25 mouse cellular contexts compared by ENCODE assay signal in genomic region chr5:36258387-36259181, GRCm38 (mm10). TPM values are rescaled to one million over a fixed set of nuclear protein-coding genes. Genes with fewer than 3 reads are reported as not detected.
DNase-seq lines count a peak whose midpoint lies in the region; ATAC-seq and TF ChIP-seq lines count a peak whose summit lies in the region.
"Had no signal": no experiment of that assay in that cellular context is flagged by ENCODE, and none has a peak within 500 bp of the region (broad histone marks: within the 10 kb centered on the region; RNA-seq: fewer than 3 reads in every experiment).

No protein-coding gene starts in this region.

- H3K4me3 ChIP-seq in left cerebral cortex, adult 2 months: no peak overlapping the region
- no peak overlapping the region for H3K4me3 ChIP-seq in forebrain, embryonic 16.5 days (replicated peaks; ENCODE audit: low read length)
- H3K4me3 ChIP-seq: embryonic facial prominence, embryonic 10.5 days; erythroblast, embryonic 14.5 days; gastrocnemius, adult 2 months; heart, adult 2 months; limb, embryonic 12.5 days; midbrain, embryonic 12.5 days; neural tube, embryonic 12.5 days; stomach, embryonic 15.5 days had no signal

- peaks cover 37% of the 10 kb centered on the region for H3K4me1 ChIP-seq in forebrain, embryonic 16.5 days (replicated peaks; ENCODE audit: control insufficient read depth, insufficient read depth, low read length)

- peak overlapping the region; percentile 1; the same call in 1 of the 2 replicates for H3K4me2 ChIP-seq in forebrain, embryonic 16.5 days (ENCODE audit: low read length)
- H3K4me2 ChIP-seq: limb, embryonic 12.5 days; midbrain, embryonic 12.5 days; neural tube, embryonic 12.5 days; stomach, embryonic 15.5 days had no signal

- DNase-seq in cerebellum, postnatal 14 days: peak; percentile 65 to 78
- DNase-seq in cerebellum, adult 9-11 months: no peak
- peak; percentile 47 for DNase-seq in left cerebral cortex, postnatal 4 days
- no peak for DNase-seq in left cerebral cortex, adult 2 months (ENCODE audit: extremely low spot score in 1 of 2, low spot score in 2 of 2)
- peak; percentile 50 to 60 for DNase-seq in layer of hippocampus, postnatal 36 days
- DNase-seq in gastrocnemius, postnatal 14 days: no peak
- no peak for DNase-seq in frontal cortex, postnatal 14 days (ENCODE audit: low spot score in 2 of 2)
- DNase-seq: adrenal gland, postnatal 25 days; gastrocnemius, adult 2 months; heart, adult 2 months; kidney, adult 9 months; spleen, adult 18-20 months; thymus, postnatal 25 days had no signal

- no peaks in the 10 kb centered on the region for H3K9me3 ChIP-seq in forebrain, embryonic 16.5 days (ENCODE audit: control insufficient read depth, low read length)
- H3K9me3 ChIP-seq: embryonic facial prominence, embryonic 10.5 days; limb, embryonic 12.5 days; midbrain, embryonic 12.5 days; neural tube, embryonic 12.5 days; stomach, embryonic 15.5 days had no signal

- no peaks in the 10 kb centered on the region for H3K27me3 ChIP-seq in forebrain, embryonic 16.5 days (replicated peaks; ENCODE audit: control insufficient read depth, insufficient read depth, low read length)
- H3K27me3 ChIP-seq: midbrain, embryonic 12.5 days; neural tube, embryonic 12.5 days; stomach, embryonic 15.5 days had no signal

- H3K36me3 ChIP-seq in forebrain, embryonic 16.5 days (ENCODE audit: control insufficient read depth, insufficient read depth): no peaks in the 10 kb centered on the region
- H3K36me3 ChIP-seq: embryonic facial prominence, embryonic 10.5 days; limb, embryonic 12.5 days; midbrain, embryonic 12.5 days; neural tube, embryonic 12.5 days; stomach, embryonic 15.5 days had no signal

- intact Hi-C loops in left cerebral cortex, postnatal 4 days (cut with DNase I): no loop called here
- intact Hi-C loops in left cerebral cortex, adult 2 months (cut with DNase I): no loop called here
- intact Hi-C loops in gastrocnemius, postnatal 14 days (cut with DNase I; ENCODE audit: low total_unique reads): no loop called here

- no peak for TF ChIP-seq CTCF in left cerebral cortex, adult 2 months (IDR thresholded peaks at IDR 0.05)

- peak; percentile 42; the same call in 1 of the 2 replicates for ATAC-seq in forebrain, embryonic 16.5 days
- ATAC-seq: inflammation-experienced regulatory T-cells, adult 6 months had no signal

- no peak overlapping the region for H3K27ac ChIP-seq in left cerebral cortex, adult 2 months
- H3K27ac ChIP-seq in forebrain, embryonic 16.5 days (ENCODE audit: low read length): peak overlapping the region; percentile 24
- H3K27ac ChIP-seq: embryonic facial prominence, embryonic 10.5 days; gastrocnemius, adult 2 months; heart, adult 2 months; limb, embryonic 12.5 days; midbrain, embryonic 12.5 days; neural tube, embryonic 12.5 days; stomach, embryonic 15.5 days had no signal

- no peak overlapping the region for H3K9ac ChIP-seq in forebrain, embryonic 16.5 days (replicated peaks; ENCODE audit: low read depth, low read length)
- H3K9ac ChIP-seq: limb, embryonic 12.5 days; midbrain, embryonic 12.5 days; neural tube, embryonic 12.5 days; stomach, embryonic 15.5 days had no signal

- WGBS in forebrain, embryonic 16.5 days: 62% methylated on average over 12 of the region's 12 CpGs

RNA-seq across cellular contexts. Expression of gene Psapl1, which starts 54.8 kb away (rescaled TPM):
- total RNA-seq in left cerebral cortex, postnatal 4 days (2021): not detected
- total RNA-seq in left cerebral cortex, adult 2 months (2021): not detected
- 0.08 TPM in 1 of 2 replicates, not detected in the other for polyA plus RNA-seq in forebrain, embryonic 16.5 days (2015; fragmentation: Nextera tagmentation; extraction: Ambion mirVana)
- not detected for total RNA-seq in layer of hippocampus, postnatal 36 days (2021)
- total RNA-seq in gastrocnemius, postnatal 14 days (2021): not detected
- total RNA-seq: adrenal gland, postnatal 25 days; CH12.LX; gastrocnemius, adult 2 months; heart, adult 2 months; layer of hippocampus, adult 8-10 months had no signal
- polyA plus RNA-seq: erythroblast, embryonic 14.5 days; heart, postnatal 0 days; inflammation-experienced regulatory T-cells, adult 6 months; limb, embryonic 12.5 days; liver, embryonic 16.5 days; neural tube, embryonic 12.5 days had no signal

Comparison
In these comparisons a context has a peak if more than half of its experiments do, and no peak if none do; other contexts are left out.
1. DNase-seq: peak in cerebellum, postnatal 14 days (2 of 2), left cerebral cortex, postnatal 4 days (single experiment) and layer of hippocampus, postnatal 36 days (2 of 2); none in cerebellum, adult 9-11 months (single experiment), left cerebral cortex, adult 2 months (0 of 2), gastrocnemius, postnatal 14 days (single experiment) and frontal cortex, postnatal 14 days (0 of 2).